Mouse (Mus musculus) forebrain, embryonic 11.5 days (tissue): ENCODE measurements around the gene Lrrc25. TPM values are rescaled to one million over a fixed set of nuclear protein-coding genes. Genes with fewer than 3 reads are reported as not detected.

Source experiments
- ATAC-seq: fragments of 200-750 bp; cut with Nextera tagmentation; replicated peaks from 2 replicates; pipeline ENCODE4 v1.8.0; 2017; ENCODE audit warnings: moderate TSS enrichment; ENCODE audit not compliant: low FRiP score
- DNase-seq: peaks from one replicate; pipeline ENCODE4 v3.0.0-alpha.2; 2017; ENCODE audit warnings: low spot score
- H3K27ac ChIP-seq: fragments of 300-500 bp; sonication (generic); 2 replicates; pipeline ENCODE4 v1.5.1; 2014; ENCODE audit warnings: low read depth, low read length
- H3K27me3 ChIP-seq: fragments of 300-500 bp; sonication (generic); 2 replicates; pipeline ENCODE4 v1.6.1; 2014; ENCODE audit warnings: mild to moderate bottlenecking, low read length, mixed read lengths; ENCODE audit not compliant: control insufficient read depth, insufficient read depth
- H3K36me3 ChIP-seq: fragments of 300-500 bp; sonication (generic); 2 replicates; pipeline ENCODE4 v1.6.1; 2014; ENCODE audit warnings: mild to moderate bottlenecking, low read length, moderate library complexity, mixed read lengths; ENCODE audit not compliant: control insufficient read depth, insufficient read depth
- H3K4me1 ChIP-seq: fragments of 300-500 bp; sonication (generic); replicated peaks from 2 replicates; pipeline ENCODE4 v1.6.1; 2014; ENCODE audit warnings: low read length, mixed read lengths; ENCODE audit not compliant: control insufficient read depth, insufficient read depth
- H3K4me2 ChIP-seq: fragments of 300-500 bp; sonication (generic); 2 replicates; pipeline ENCODE4 v1.6.1; 2014; ENCODE audit warnings: low read depth, mild to moderate bottlenecking, low read length, moderate library complexity, mixed read lengths; ENCODE audit not compliant: severe bottlenecking
- H3K4me3 ChIP-seq: fragments of 300-500 bp; sonication (generic); 2 replicates; pipeline ENCODE4 v1.5.1; 2014; ENCODE audit warnings: low read depth, low read length
- H3K9ac ChIP-seq: fragments of 300-500 bp; sonication (generic); 2 replicates; pipeline ENCODE4 v1.6.1; 2014; ENCODE audit warnings: low read length
- H3K9me3 ChIP-seq: fragments of 300-500 bp; sonication (generic); 2 replicates; pipeline ENCODE4 v1.6.1; 2016; ENCODE audit warnings: low read length, mixed read lengths; ENCODE audit not compliant: control insufficient read depth
- WGBS: fragments of 180-500 bp; shearing (Covaris S2); extraction: QIAGEN DNeasy Blood & Tissue Kit; methylation state at CpG from one replicate; pipeline ENCODE4 v1.1.7; 2014; 5-methylcytosine and 5-hydroxymethylcytosine counted together
- polyA plus RNA-seq: library from polyadenylated mRNA; unstranded; fragments of >200 nt; fragmentation: Nextera tagmentation; extraction: Ambion mirVana; gene quantifications from 2 replicates; pipeline ENCODE4 v1.2.1, GENCODE M21; 2014

Lrrc25 gene
- polyA plus RNA-seq, 1 experiment from 2014 or later, result 1.2 TPM

GRCm38 (mm10) chr8:70645501-70646224, 29.7 kb downstream of the Lrrc25 start:
- 68% methylated on average over 17 of the region's 17 CpGs for WGBS

GRCm38 (mm10) chr8:70646369-70646768, 30.4 kb downstream of the Lrrc25 start:
- H3K36me3 ChIP-seq, result peaks cover 7% of the 10 kb centered on the region; the same call in 1 of the 2 replicates
- ATAC-seq (no peak), DNase-seq (no peak)
- no peak overlapping the region for H3K4me3 ChIP-seq
- H3K4me1 ChIP-seq, result no peaks in the 10 kb centered on the region
- no peak overlapping the region for H3K4me2 ChIP-seq
- 79% methylated on average over 6 of the region's 6 CpGs for WGBS
- no peaks in the 10 kb centered on the region for H3K9me3 ChIP-seq
- H3K27ac ChIP-seq, result no peak overlapping the region
- no peak overlapping the region for H3K9ac ChIP-seq
- no peaks in the 10 kb centered on the region for H3K27me3 ChIP-seq

More at GRCm38 (mm10) chr8:70645501-70646224, 29.7 kb downstream of the Lrrc25 start:
- Histone ChIP-seq H3K9ac (no peak overlapping the region), H3K27ac (no peak overlapping the region), H3K4me3 (no peak overlapping the region), H3K4me2 (no peak overlapping the region), H3K36me3 (peaks cover 5% of the 10 kb centered on the region; the same call in 1 of the 2 replicates), H3K9me3 (no peaks in the 10 kb centered on the region), H3K4me1 (no peaks in the 10 kb centered on the region), H3K27me3 (no peaks in the 10 kb centered on the region)
- ATAC-seq, result no peak
- no peak for DNase-seq

GRCm38 (mm10) chr8:70646775-70647174, 30.8 kb downstream of the Lrrc25 start:
- no peaks in the 10 kb centered on the region for H3K27me3 ChIP-seq
- ATAC-seq (no peak), DNase-seq (no peak)
- H3K9ac ChIP-seq, result no peak overlapping the region
- peaks cover 7% of the 10 kb centered on the region; the same call in 1 of the 2 replicates for H3K36me3 ChIP-seq
- H3K4me1 ChIP-seq, result no peaks in the 10 kb centered on the region
- H3K27ac ChIP-seq, result no peak overlapping the region
- no peaks in the 10 kb centered on the region for H3K9me3 ChIP-seq
- H3K4me2 ChIP-seq, result no peak overlapping the region
- no peak overlapping the region for H3K4me3 ChIP-seq

- H3K9ac ChIP-seq, result no peak overlapping the region
- 61% methylated on average over 8 of the region's 8 CpGs for WGBS
These were observed 31.6 kb downstream of the Lrrc25 start for GRCm38 (mm10) chr8:70647343-70648163.

GRCm38 (mm10) chr8:70648164-70648442, 32.1 kb downstream of the Lrrc25 start:
- no peaks in the 10 kb centered on the region for H3K4me1 ChIP-seq
- H3K27ac ChIP-seq, result no peak overlapping the region

More at GRCm38 (mm10) chr8:70647343-70648163, 31.6 kb downstream of the Lrrc25 start:
- H3K27me3 ChIP-seq, result no peaks in the 10 kb centered on the region
- H3K36me3 ChIP-seq, result peaks cover 7% of the 10 kb centered on the region; the same call in 1 of the 2 replicates
- 0 out of 2 replicates have a peak, but pooled peaks have one; percentile 16 for ATAC-seq
- H3K4me2 ChIP-seq, result no peak overlapping the region
- no peaks in the 10 kb centered on the region for H3K4me1 ChIP-seq
- no peak for DNase-seq
- H3K9me3 ChIP-seq, result no peaks in the 10 kb centered on the region
- H3K4me3 ChIP-seq, result no peak overlapping the region
- no peak overlapping the region for H3K27ac ChIP-seq

GRCm38 (mm10) chr8:70648921-70649320, 33.0 kb downstream of the Lrrc25 start:
- DNase-seq (no peak), ATAC-seq (no peak)
- Histone ChIP-seq H3K27ac (no peak overlapping the region), H3K4me1 (no peaks in the 10 kb centered on the region), H3K9me3 (no peaks in the 10 kb centered on the region), H3K9ac (no peak overlapping the region), H3K4me2 (no peak overlapping the region), H3K4me3 (no peak overlapping the region), H3K36me3 (peaks cover 7% of the 10 kb centered on the region; the same call in 1 of the 2 replicates), H3K27me3 (no peaks in the 10 kb centered on the region)
- WGBS, result 74% methylated on average over 3 of the region's 3 CpGs

More at GRCm38 (mm10) chr8:70648164-70648442, 32.1 kb downstream of the Lrrc25 start:
- ATAC-seq (no peak), DNase-seq (no peak)
- no peaks in the 10 kb centered on the region for H3K9me3 ChIP-seq
- no peak overlapping the region for H3K9ac ChIP-seq
- H3K36me3 ChIP-seq, result peaks cover 7% of the 10 kb centered on the region; the same call in 1 of the 2 replicates
- H3K27me3 ChIP-seq, result no peaks in the 10 kb centered on the region
- H3K4me2 ChIP-seq, result no peak overlapping the region
- no peak overlapping the region for H3K4me3 ChIP-seq
- 60% methylated on average over 1 of the region's 1 CpGs for WGBS

GRCm38 (mm10) chr8:70649324-70649723, 33.4 kb downstream of the Lrrc25 start:
- 83% methylated on average over 4 of the region's 4 CpGs for WGBS
- H3K36me3 ChIP-seq, result peaks cover 7% of the 10 kb centered on the region; the same call in 1 of the 2 replicates

GRCm38 (mm10) chr8:70650351-70650750, 34.4 kb downstream of the Lrrc25 start:
- Histone ChIP-seq H3K27ac (no peak overlapping the region), H3K36me3 (peaks cover 7% of the 10 kb centered on the region; the same call in 1 of the 2 replicates), H3K27me3 (no peaks in the 10 kb centered on the region), H3K9ac (no peak overlapping the region), H3K4me3 (no peak overlapping the region), H3K4me1 (peaks cover 5% of the 10 kb centered on the region; the same call in 1 of the 2 replicates), H3K4me2 (no peak overlapping the region), H3K9me3 (no peaks in the 10 kb centered on the region)
- DNase-seq (no peak), ATAC-seq (no peak)
- WGBS, result 95% methylated on average over 17 of the region's 17 CpGs

More at GRCm38 (mm10) chr8:70649324-70649723, 33.4 kb downstream of the Lrrc25 start:
- no peak overlapping the region for H3K9ac ChIP-seq
- ATAC-seq (no peak), DNase-seq (peak; percentile 65)
- 0 out of 2 replicates have a peak overlapping the region, but pooled peaks have one; percentile 5 for H3K27ac ChIP-seq
- no peaks in the 10 kb centered on the region for H3K9me3 ChIP-seq
- H3K4me3 ChIP-seq, result no peak overlapping the region
- no peak overlapping the region for H3K4me2 ChIP-seq
- H3K27me3 ChIP-seq, result no peaks in the 10 kb centered on the region
- no peaks in the 10 kb centered on the region for H3K4me1 ChIP-seq
